Mouse (Mus musculus): ENCODE measurements at regions not wholly inside any gene's neighbourhood (a gene's known extent, or its start where the extent isn't known, plus 50 kb on each side); places are given as distances from the start of the nearest gene placed in this dataset.

DNA sequence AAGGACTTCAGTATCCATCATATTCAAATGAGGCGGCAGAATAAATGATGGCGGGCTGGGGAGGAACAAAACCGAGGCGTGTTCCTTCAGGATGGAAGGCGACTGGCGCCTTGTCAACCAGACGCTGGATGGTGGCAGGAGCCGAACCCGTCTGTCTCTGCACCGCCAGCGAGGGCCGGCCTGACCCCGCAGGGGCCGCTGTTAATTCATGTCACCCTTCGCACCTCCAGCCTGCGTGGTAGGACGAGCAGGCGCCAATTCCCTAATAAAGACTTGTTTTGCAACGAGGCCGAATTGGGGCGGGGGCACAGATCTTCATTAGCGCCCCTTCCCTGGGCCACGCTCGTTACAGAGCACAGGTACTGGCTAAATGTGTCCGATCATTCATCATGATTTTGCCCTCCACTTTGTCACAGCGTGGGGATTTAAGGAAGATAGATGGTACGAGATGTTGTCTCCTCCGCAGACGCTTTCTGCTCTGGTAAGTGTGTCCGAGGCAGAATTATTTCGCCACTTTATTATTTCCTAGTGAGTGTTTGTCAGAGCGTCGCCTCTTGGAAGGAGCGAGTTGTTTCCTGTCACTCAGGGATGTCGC lies 78.7 kb upstream of the Mvb12b start:
- intact Hi-C loops (cut with DNase I), result no loop called here
- DNase-seq (ENCODE audit: low spot score in 2 of 2), result no peak

DNA sequence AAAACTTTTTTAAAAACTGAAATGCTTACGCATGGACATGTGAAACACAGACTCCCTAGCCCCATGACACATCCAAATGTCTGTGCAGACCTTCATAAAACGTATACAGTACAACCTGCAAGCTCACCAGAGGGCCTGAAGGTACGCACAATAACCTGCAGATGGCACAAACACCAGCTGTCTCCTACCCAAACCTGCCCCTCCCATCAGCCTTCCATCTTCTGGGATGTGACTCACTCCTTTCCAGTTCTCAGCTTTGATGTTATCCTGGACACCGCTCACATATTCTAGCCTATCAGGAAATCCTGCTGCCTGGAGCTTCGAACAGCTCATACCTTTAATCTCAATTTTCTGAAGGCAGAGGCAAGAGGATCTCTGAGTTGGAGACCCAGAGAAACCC lies 76.3 kb upstream of the Mvb12b start:
- intact Hi-C loops (cut with DNase I), result no loop called here
- DNase-seq (ENCODE audit: low spot score in 2 of 2), result no peak

DNA sequence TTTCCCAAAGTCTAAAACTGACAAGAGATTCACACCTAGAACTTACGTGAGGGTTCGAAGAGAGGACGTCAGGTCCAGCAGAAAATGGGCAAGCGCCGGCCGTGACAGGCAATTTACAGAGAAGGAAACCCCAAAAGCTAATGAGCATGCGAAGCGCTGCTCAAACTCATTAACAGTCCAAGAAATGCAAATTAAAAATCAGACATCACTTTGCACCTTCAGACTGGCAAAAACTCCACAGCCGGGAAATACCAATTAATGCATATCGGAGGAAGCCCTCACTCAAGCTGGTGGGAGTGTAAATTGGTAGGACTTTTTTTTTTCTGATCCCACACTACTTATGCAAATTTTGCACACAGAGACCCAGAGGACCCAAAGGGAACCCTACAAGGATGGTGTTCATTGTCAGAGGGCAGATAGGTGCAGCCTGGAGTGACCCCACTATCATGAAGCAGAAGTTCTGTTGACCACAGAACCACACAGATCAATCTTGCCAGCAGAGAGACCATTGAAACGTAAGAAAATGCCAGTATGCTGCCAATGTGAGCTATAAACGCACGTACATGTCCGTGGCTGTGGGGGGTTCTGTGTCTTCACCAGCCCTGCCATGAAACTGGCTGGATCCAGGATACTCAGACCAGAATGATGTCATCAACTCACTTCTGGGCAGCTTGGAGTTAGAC lies 74.8 kb upstream of the Mvb12b start:
- no peak for DNase-seq (ENCODE audit: low spot score in 2 of 2)
- intact Hi-C loops (cut with DNase I), result no loop called here

DNA sequence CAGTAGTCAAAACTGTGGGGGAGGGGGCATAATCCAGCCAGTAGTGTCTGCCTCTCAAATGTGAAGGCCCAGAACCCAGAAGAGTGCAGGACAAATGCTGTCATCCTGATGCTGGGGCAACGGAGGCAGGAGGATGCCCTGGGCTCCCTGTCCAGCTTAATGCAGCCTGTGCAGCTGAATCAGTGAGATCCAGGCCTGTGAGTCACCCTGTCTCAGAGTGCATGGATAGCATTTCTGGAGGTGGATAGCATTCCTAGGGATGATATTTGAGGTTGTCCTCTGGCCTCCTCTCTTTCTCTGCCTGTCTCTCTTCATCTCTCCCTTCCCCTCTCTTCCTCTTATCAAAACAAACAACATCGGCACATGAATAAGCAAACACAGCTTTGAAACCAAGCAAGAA lies 73.8 kb upstream of the Mvb12b start:
- intact Hi-C loops (cut with DNase I), result no loop called here
- no peak for DNase-seq (ENCODE audit: low spot score in 2 of 2)

DNA sequence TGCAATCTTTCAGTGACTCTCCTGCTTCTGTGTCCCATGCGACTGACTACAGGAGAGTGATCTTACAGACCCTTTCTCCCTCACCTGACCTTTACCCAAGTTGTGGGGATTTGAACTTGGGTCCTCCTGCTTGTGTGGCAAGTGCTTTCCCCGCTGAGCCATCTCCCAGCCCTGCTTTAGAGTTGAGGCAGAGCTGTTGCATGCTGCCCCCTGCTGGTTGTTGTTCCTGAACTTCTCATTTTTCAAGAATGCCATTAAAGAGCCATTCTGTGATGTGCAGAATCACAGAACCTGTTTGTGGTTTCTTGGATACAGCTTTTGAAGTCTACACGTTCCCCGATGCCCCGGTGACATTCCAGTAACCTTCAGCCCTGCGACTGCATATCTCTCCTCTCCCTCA lies 70.0 kb upstream of the Mvb12b start:
- intact Hi-C loops (cut with DNase I), result loop anchor here (5.0 kb wide), 2 partner anchors 135 to 210 kb away; no protein-coding TSS in a partner anchor
- DNase-seq (ENCODE audit: low spot score in 2 of 2), result peak; percentile 40 to 64

DNA sequence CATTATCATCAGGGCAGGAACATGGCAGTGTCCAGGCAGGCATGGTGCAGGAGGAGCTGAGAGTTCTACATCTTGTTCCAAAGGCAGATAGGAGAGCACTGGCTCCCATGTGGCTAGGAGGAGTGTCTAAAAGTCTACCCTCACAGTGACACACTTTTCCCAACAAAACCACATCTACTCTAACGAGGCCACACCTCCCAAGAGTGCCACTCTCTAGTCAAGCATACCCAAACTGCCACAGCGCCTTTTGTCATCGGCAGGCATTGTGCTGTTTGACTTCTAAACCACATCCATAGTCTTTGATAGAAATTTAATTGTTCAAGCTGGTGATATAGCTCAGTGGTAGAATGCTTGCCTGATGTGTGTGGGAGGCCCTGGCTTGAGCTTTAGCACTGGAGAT lies 56.6 kb upstream of the Mvb12b start:
- DNase-seq (ENCODE audit: low spot score in 2 of 2), result no peak
- intact Hi-C loops (cut with DNase I), result no loop called here

DNA sequence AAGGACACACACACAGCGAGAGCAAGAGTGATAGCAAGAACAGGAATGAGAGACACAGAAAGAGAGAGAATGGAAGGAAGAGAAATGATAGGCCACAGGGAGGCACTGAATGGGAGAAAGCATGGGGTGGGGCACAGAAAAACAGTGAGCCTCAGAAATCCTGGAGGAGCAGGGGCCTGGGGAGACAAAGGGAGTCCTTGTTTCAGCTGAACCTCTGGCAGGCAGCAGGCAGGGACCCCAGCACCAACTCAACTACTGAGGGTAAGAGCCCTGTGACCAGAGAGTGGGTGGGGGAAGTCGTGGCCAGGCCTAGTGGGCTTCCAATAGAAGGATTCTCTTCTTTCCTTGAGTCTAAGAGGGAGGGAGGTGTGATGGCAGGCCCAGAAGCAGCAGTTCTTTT lies 54.3 kb upstream of the Mvb12b start:
- no peak for DNase-seq (ENCODE audit: low spot score in 2 of 2)
- intact Hi-C loops (cut with DNase I), result no loop called here

DNA sequence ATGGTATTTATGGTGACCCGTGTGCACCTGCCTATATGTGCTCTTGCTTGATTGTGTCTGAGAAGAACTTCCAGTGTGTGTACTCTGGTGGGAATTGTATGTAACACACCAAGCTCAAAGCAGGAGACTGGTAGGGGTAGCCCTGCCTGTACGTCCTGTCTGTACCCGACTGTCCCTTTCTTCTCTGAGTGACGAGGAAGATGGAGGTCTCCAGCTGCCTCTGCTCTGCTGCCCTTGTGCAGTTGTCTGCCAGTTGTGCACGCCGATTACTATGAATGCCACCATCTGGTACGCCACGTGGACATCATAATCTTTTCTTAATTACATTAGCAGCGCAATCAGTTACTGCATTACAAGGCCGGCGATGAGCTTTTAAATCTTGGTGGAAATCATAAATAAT lies 53.6 kb upstream of the Mvb12b start:
- DNase-seq (ENCODE audit: low spot score in 2 of 2), result no peak
- intact Hi-C loops (cut with DNase I), result no loop called here

DNA sequence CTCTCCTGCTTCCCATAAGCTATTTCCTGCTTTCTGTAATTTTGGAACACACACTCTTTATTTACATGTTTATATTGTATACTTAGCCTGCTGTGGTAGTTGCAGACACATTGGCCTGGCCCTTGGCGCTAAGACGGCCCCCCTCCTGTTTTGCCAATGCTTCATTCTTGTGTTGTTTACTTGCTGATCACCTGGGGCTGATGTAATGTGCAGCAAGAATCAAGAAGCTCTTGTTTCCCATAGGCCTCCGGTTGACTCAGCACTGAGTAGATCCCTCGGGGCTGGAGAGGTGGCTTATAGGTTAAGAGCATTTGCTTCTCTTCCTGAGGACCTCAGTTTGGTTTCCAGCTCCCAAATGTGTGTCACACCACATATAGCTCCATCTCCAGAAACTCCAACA lies 52.1 kb upstream of the Mvb12b start:
- intact Hi-C loops (cut with DNase I), result no loop called here

More for the DNA sequence above, 52.1 kb upstream of the Mvb12b start:
- DNase-seq (ENCODE audit: low spot score in 2 of 2), result no peak

All from left cerebral cortex, postnatal 14 days (tissue).